Mouse (Mus musculus): ENCODE results near the gene Olfr1234. TPM values are rescaled to one million over a fixed set of nuclear protein-coding genes. Genes with fewer than 3 reads are reported as not detected.

Olfr1234 gene
- total RNA-seq (2014; rRNA removed) = not detected in 2 replicates
- not detected in 2 replicates for polyA plus RNA-seq (2012; rRNA removed)

DNA sequence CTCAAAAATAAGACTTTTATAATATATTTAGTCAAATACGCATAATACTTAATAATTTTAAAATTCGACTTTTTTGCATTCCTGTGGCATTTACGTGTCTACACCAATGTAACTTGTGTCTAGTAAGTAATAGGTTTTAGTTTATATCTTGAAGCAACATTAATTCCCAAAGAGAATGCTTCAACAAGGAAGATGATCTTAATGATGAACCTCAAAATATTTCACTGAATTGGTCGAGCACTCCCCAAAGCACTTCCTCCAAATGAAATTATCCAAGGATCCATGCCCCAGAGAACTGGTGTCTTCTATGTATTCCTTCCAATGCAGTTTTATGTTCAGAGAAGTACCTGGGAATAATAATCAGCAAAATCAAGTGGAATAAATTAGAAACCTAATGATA, at the start of gene Olfr1234:
Gene Olfr1234 (minus strand): TSS at position 101 of the 400 bp plus-strand sequence.
- DNase-seq (ENCODE audit: extremely low read depth, low read depth, low spot score) = no peak
- Histone ChIP-seq H3K27ac (replicated peaks; ENCODE audit: insufficient read depth, low read depth, low read length) (no peak within 1 kb of the TSS), H3K4me1 (ENCODE audit: control insufficient read depth, insufficient read depth, low read length) (no peaks in the 10 kb centered on the region)

DNA sequence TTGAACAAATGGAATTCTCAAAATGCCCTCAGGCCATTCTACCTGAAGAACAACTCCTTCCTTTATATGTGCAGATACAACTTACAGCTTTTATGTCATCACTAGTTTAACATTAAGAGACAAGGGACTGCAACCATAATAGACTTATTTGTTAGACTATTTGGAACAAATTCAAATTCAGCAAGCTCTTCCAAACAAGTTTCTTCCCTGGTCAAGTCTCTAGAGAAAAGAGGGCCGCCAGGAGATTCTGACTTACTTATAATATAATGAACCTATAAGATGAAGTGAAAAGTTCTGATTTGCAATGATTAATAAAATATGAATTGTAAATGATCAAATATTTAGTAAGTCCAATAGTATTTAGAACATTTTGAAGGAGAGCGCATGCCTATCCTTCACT, 44.9 kb upstream of the Olfr1234 start, which contains the start of gene Olfr1238:
Gene Olfr1238 (minus strand): TSS at position 101 of the 400 bp plus-strand sequence.
- no peak for DNase-seq (ENCODE audit: extremely low read depth, low read depth, low spot score)
- TF ChIP-seq POLR2A (IDR thresholded peaks at IDR 0.05; ENCODE audit: extremely low read depth, insufficient read depth, low read length) (no peak), CTCF (IDR thresholded peaks at IDR 0.05; ENCODE audit: low read depth, low read length) (no peak)
- Histone ChIP-seq H3K36me3 (ENCODE audit: control insufficient read depth, insufficient read depth, low read length) (no peaks in the 10 kb centered on the region), H3K27ac (replicated peaks; ENCODE audit: insufficient read depth, low read depth, low read length) (no peak within 1 kb of the TSS), H3K4me1 (ENCODE audit: control insufficient read depth, insufficient read depth, low read length) (no peaks in the 10 kb centered on the region), H3K27me3 (ENCODE audit: control insufficient read depth, insufficient read depth, low read length) (no peaks in the 10 kb centered on the region), H3K4me3 (ENCODE audit: insufficient read depth, low read depth, low read length) (no peak within 1 kb of the TSS), H3K79me2 (ENCODE audit: control insufficient read depth, insufficient read depth, low read length) (no peaks in the 10 kb centered on the region), H3K9ac (ENCODE audit: low read depth, low read length) (no peak within 1 kb of the TSS)
- 86% methylated on average over 2 of the region's 2 CpGs for WGBS

More for the DNA sequence above, at the start of gene Olfr1234:
- no peaks in the 10 kb centered on the region for H3K27me3 ChIP-seq (ENCODE audit: control insufficient read depth, insufficient read depth, low read length)
- H3K4me3 ChIP-seq (ENCODE audit: insufficient read depth, low read depth, low read length) = no peak within 1 kb of the TSS
- no peaks in the 10 kb centered on the region for H3K79me2 ChIP-seq (ENCODE audit: control insufficient read depth, insufficient read depth, low read length)
- no peak for TF ChIP-seq POLR2A (IDR thresholded peaks at IDR 0.05; ENCODE audit: extremely low read depth, insufficient read depth, low read length)
- TF ChIP-seq CTCF (IDR thresholded peaks at IDR 0.05; ENCODE audit: low read depth, low read length) = no peak
- H3K36me3 ChIP-seq (ENCODE audit: control insufficient read depth, insufficient read depth, low read length) = no peaks in the 10 kb centered on the region
- no peak within 1 kb of the TSS for H3K9ac ChIP-seq (ENCODE audit: low read depth, low read length)
- WGBS = 78% methylated on average over 4 of the region's 4 CpGs

DNA sequence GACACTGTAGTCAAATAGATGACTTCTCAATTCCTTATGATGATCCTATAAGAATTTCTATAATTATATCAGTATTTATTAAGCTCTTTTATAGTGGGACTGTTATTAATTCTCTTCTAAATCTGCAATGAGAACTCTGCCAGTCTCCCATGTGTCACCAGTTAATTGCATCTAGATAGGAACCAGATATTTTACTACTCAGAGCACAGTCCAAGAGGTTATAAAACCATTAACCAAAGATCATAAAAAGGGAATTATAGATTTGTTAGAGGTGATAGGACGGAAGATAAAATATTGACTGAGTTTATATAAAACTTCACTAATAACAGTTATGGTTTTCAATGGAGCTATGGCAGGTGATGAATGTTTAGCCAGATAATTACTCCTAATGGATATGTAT, 36.2 kb upstream of the Olfr1234 start:
- Histone ChIP-seq H3K27ac (replicated peaks; ENCODE audit: insufficient read depth, low read depth, low read length) (no peak overlapping the region), H3K4me3 (ENCODE audit: insufficient read depth, low read depth, low read length) (no peak overlapping the region), H3K4me1 (ENCODE audit: control insufficient read depth, insufficient read depth, low read length) (no peaks in the 10 kb centered on the region), H3K36me3 (ENCODE audit: control insufficient read depth, insufficient read depth, low read length) (no peaks in the 10 kb centered on the region), H3K27me3 (ENCODE audit: control insufficient read depth, insufficient read depth, low read length) (no peaks in the 10 kb centered on the region), H3K9ac (ENCODE audit: low read depth, low read length) (no peak overlapping the region), H3K79me2 (ENCODE audit: control insufficient read depth, insufficient read depth, low read length) (no peaks in the 10 kb centered on the region)
- no peak for DNase-seq (ENCODE audit: extremely low read depth, low read depth, low spot score)
- WGBS = 82% methylated on average over 1 of the region's 1 CpGs
- no peak for TF ChIP-seq CTCF (IDR thresholded peaks at IDR 0.05; ENCODE audit: low read depth, low read length)
- no peak for TF ChIP-seq POLR2A (IDR thresholded peaks at IDR 0.05; ENCODE audit: extremely low read depth, insufficient read depth, low read length)

DNA sequence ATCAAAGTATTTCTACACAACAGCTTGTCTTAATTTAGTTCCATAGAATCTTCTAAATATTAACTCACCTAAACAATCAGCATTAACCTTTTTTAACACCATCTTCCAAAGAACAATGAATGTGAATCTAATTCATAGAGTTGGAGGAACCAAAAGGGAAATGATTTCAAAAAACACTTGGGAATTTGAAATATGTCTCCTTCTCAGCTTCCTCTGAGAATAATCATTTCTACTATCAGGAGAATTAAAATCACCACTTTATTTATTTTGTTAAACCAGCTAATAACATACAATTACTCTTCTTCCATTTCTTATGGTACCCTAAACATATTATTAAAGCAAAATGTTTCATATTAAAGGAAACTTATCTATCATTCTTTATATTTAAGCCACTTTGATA, 22.4 kb downstream of the Olfr1234 start, which contains the start of gene Olfr1233:
Gene Olfr1233 (minus strand): TSS at position 101 of the 400 bp plus-strand sequence.
- Histone ChIP-seq H3K36me3 (ENCODE audit: control insufficient read depth, insufficient read depth, low read length) (no peaks in the 10 kb centered on the region), H3K27me3 (ENCODE audit: control insufficient read depth, insufficient read depth, low read length) (no peaks in the 10 kb centered on the region), H3K4me1 (ENCODE audit: control insufficient read depth, insufficient read depth, low read length) (no peaks in the 10 kb centered on the region), H3K9ac (ENCODE audit: low read depth, low read length) (no peak within 1 kb of the TSS), H3K27ac (replicated peaks; ENCODE audit: insufficient read depth, low read depth, low read length) (no peak within 1 kb of the TSS), H3K79me2 (ENCODE audit: control insufficient read depth, insufficient read depth, low read length) (no peaks in the 10 kb centered on the region), H3K4me3 (ENCODE audit: insufficient read depth, low read depth, low read length) (no peak within 1 kb of the TSS)
- no peak for DNase-seq (ENCODE audit: extremely low read depth, low read depth, low spot score)
- no peak for TF ChIP-seq POLR2A (IDR thresholded peaks at IDR 0.05; ENCODE audit: extremely low read depth, insufficient read depth, low read length)
- TF ChIP-seq CTCF (IDR thresholded peaks at IDR 0.05; ENCODE audit: low read depth, low read length) = no peak

DNA sequence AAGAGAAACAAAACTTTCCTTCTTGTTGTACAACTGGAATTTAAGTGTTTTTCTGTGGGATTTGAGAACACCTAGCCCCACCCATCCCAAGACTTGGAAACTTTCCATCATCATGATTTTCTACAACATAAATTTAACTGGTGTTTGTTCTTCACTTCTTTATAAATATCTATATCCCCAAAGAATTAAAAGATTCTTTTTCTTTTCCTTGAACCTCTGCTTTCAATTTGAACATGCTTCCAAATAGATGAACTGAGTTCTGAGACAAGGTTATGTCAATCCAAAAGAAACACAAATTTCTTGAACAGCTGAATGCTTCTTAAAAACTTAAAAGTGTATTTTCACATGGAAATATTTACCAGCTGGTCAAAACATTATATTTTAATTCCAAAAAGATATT, 35.1 kb downstream of the Olfr1234 start, which contains the start of gene Olfr1232:
Gene Olfr1232 (minus strand): TSS at position 101 of the 400 bp plus-strand sequence.
- Histone ChIP-seq H3K36me3 (ENCODE audit: control insufficient read depth, insufficient read depth, low read length) (no peaks in the 10 kb centered on the region), H3K4me1 (ENCODE audit: control insufficient read depth, insufficient read depth, low read length) (no peaks in the 10 kb centered on the region), H3K4me3 (ENCODE audit: insufficient read depth, low read depth, low read length) (no peak within 1 kb of the TSS), H3K27ac (replicated peaks; ENCODE audit: insufficient read depth, low read depth, low read length) (no peak within 1 kb of the TSS), H3K9ac (ENCODE audit: low read depth, low read length) (no peak within 1 kb of the TSS), H3K27me3 (ENCODE audit: control insufficient read depth, insufficient read depth, low read length) (no peaks in the 10 kb centered on the region), H3K79me2 (ENCODE audit: control insufficient read depth, insufficient read depth, low read length) (no peaks in the 10 kb centered on the region)
- DNase-seq (ENCODE audit: extremely low read depth, low read depth, low spot score) = no peak
- TF ChIP-seq CTCF (IDR thresholded peaks at IDR 0.05; ENCODE audit: low read depth, low read length) (no peak), POLR2A (IDR thresholded peaks at IDR 0.05; ENCODE audit: extremely low read depth, insufficient read depth, low read length) (no peak)

Other genes with a start within 250 kb of the Olfr1234 start
- not detected in 2 replicates for gene Olfr1221, start 247.6 kb downstream of the Olfr1234 start, total RNA-seq (2014; rRNA removed)
- gene Olfr1221, start 247.6 kb downstream of the Olfr1234 start, polyA plus RNA-seq (2012; rRNA removed) = not detected in 2 replicates
- not detected in 2 replicates for gene Olfr1222, start 231.8 kb downstream of the Olfr1234 start, total RNA-seq (2014; rRNA removed)
- gene Olfr1222, start 231.8 kb downstream of the Olfr1234 start, polyA plus RNA-seq (2012; rRNA removed) = not detected in 2 replicates
- gene Olfr1223, start 213.3 kb downstream of the Olfr1234 start, total RNA-seq (2014; rRNA removed) = not detected in 2 replicates
- not detected in 2 replicates for gene Olfr1223, start 213.3 kb downstream of the Olfr1234 start, polyA plus RNA-seq (2012; rRNA removed)
- not detected in 2 replicates for gene Olfr1224-ps1, start 200.8 kb downstream of the Olfr1234 start, total RNA-seq (2014; rRNA removed)
- gene Olfr1224-ps1, start 200.8 kb downstream of the Olfr1234 start, polyA plus RNA-seq (2012; rRNA removed) = not detected in 2 replicates
- not detected in 2 replicates for gene Olfr1225, start 190.2 kb downstream of the Olfr1234 start, total RNA-seq (2014; rRNA removed)
- not detected in 2 replicates for gene Olfr1225, start 190.2 kb downstream of the Olfr1234 start, polyA plus RNA-seq (2012; rRNA removed)
- gene Olfr1226, start 164.8 kb downstream of the Olfr1234 start, total RNA-seq (2014; rRNA removed) = not detected in 2 replicates
- not detected in 2 replicates for gene Olfr1226, start 164.8 kb downstream of the Olfr1234 start, polyA plus RNA-seq (2012; rRNA removed)
- not detected in 2 replicates for gene Olfr1228, start 110.8 kb downstream of the Olfr1234 start, total RNA-seq (2014; rRNA removed)
- gene Olfr1228, start 110.8 kb downstream of the Olfr1234 start, polyA plus RNA-seq (2012; rRNA removed) = not detected in 2 replicates
- not detected in 2 replicates for gene Olfr1229, start 76.9 kb downstream of the Olfr1234 start, total RNA-seq (2014; rRNA removed)
- gene Olfr1229, start 76.9 kb downstream of the Olfr1234 start, polyA plus RNA-seq (2012; rRNA removed) = not detected in 2 replicates
- not detected in 2 replicates for gene Olfr1230, start 67.6 kb downstream of the Olfr1234 start, total RNA-seq (2014; rRNA removed)
- gene Olfr1230, start 67.6 kb downstream of the Olfr1234 start, polyA plus RNA-seq (2012; rRNA removed) = not detected in 2 replicates
- not detected in 2 replicates for gene Olfr1231, start 57.8 kb downstream of the Olfr1234 start, total RNA-seq (2014; rRNA removed)
- gene Olfr1231, start 57.8 kb downstream of the Olfr1234 start, polyA plus RNA-seq (2012; rRNA removed) = not detected in 2 replicates
- gene Olfr1232, start 35.2 kb downstream of the Olfr1234 start, total RNA-seq (2014; rRNA removed) = not detected in 2 replicates
- gene Olfr1232, start 35.2 kb downstream of the Olfr1234 start, polyA plus RNA-seq (2012; rRNA removed) = not detected in 2 replicates
- not detected in 2 replicates for gene Olfr1233, start 22.5 kb downstream of the Olfr1234 start, total RNA-seq (2014; rRNA removed)
- not detected in 2 replicates for gene Olfr1233, start 22.5 kb downstream of the Olfr1234 start, polyA plus RNA-seq (2012; rRNA removed)
- not detected in 2 replicates for gene Olfr1238, start 44.8 kb upstream of the Olfr1234 start, total RNA-seq (2014; rRNA removed)
- not detected in 2 replicates for gene Olfr1238, start 44.8 kb upstream of the Olfr1234 start, polyA plus RNA-seq (2012; rRNA removed)
- not detected in 2 replicates for gene Olfr1239, start 55.5 kb upstream of the Olfr1234 start, total RNA-seq (2014; rRNA removed)
- gene Olfr1239, start 55.5 kb upstream of the Olfr1234 start, polyA plus RNA-seq (2012; rRNA removed) = not detected in 2 replicates
- gene Olfr1240, start 78.1 kb upstream of the Olfr1234 start, total RNA-seq (2014; rRNA removed) = not detected in 2 replicates
- not detected in 2 replicates for gene Olfr1240, start 78.1 kb upstream of the Olfr1234 start, polyA plus RNA-seq (2012; rRNA removed)
- gene Olfr1241, start 122.3 kb upstream of the Olfr1234 start, total RNA-seq (2014; rRNA removed) = not detected in 2 replicates
- gene Olfr1241, start 122.3 kb upstream of the Olfr1234 start, polyA plus RNA-seq (2012; rRNA removed) = not detected in 2 replicates
- not detected in 2 replicates for gene Olfr1242, start 133.5 kb upstream of the Olfr1234 start, total RNA-seq (2014; rRNA removed)
- gene Olfr1242, start 133.5 kb upstream of the Olfr1234 start, polyA plus RNA-seq (2012; rRNA removed) = not detected in 2 replicates
- gene Olfr1243, start 166.6 kb upstream of the Olfr1234 start, total RNA-seq (2014; rRNA removed) = not detected in 2 replicates
- not detected in 2 replicates for gene Olfr1243, start 166.6 kb upstream of the Olfr1234 start, polyA plus RNA-seq (2012; rRNA removed)
- not detected in 2 replicates for gene Olfr1245, start 213.6 kb upstream of the Olfr1234 start, total RNA-seq (2014; rRNA removed)
- not detected in 2 replicates for gene Olfr1245, start 213.6 kb upstream of the Olfr1234 start, polyA plus RNA-seq (2012; rRNA removed)
- gene Olfr1246, start 228.3 kb upstream of the Olfr1234 start, total RNA-seq (2014; rRNA removed) = not detected in 2 replicates
- gene Olfr1246, start 228.3 kb upstream of the Olfr1234 start, polyA plus RNA-seq (2012; rRNA removed) = not detected in 2 replicates
- not detected in 2 replicates for gene Olfr1247, start 249.3 kb upstream of the Olfr1234 start, total RNA-seq (2014; rRNA removed)
- not detected in 2 replicates for gene Olfr1247, start 249.3 kb upstream of the Olfr1234 start, polyA plus RNA-seq (2012; rRNA removed)

Data from liver, adult 2 months (tissue).